Mouse (Mus musculus): ENCODE data around the gene Stpg4. TPM values are rescaled to one million over a fixed set of nuclear protein-coding genes. Genes with fewer than 3 reads are reported as not detected.

The Stpg4 gene
- total RNA-seq, 2 experiments from 2014 or later, result not detected

DNA sequence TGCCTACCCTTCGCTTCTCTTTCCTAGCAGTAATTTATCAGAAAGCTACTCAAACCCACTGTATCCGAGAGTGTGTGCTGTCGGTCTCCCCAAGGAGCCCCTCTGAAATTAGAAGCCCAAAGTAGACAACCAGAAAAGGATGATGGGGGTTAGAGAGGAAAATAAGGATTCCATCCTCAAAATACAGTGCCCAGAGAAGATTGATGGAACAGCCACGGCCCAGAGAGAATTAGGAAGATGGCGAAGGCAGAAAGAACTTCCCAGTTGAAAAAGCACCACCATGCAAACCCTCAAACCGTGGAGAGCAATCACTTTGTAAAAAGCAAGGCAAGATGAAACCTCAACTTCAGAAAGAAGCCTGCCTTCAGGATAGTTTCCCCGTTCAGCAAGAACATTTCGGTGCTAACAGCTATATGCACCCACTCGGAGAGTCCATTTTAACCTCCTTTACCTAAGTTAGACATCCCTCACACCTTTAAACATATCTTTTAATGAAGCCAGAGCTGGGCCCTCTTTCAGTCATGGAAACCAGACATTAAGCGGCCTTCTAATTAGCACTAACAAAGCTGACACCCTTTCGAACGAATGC lies 20.2 kb upstream of the Stpg4 start:
- no peak for DNase-seq (ENCODE audit: low spot score)

GRCm38 (mm10) chr17:87446767-87447611 lies 19.4 kb upstream of the Stpg4 start, which contains the start of gene Calm2:
Gene Calm2, minus strand, starts transcription at chr17:87446935.
- intact Hi-C loops (cut with DNase I), result loop anchor here (2.0 to 5.0 kb wide), 4 partner anchors 55 to 132 kb away; no protein-coding TSS in a partner anchor
- DNase-seq (ENCODE audit: low spot score), result peak; percentile 96

More for the DNA sequence above, 20.2 kb upstream of the Stpg4 start:
- intact Hi-C loops (cut with DNase I), result loop anchor here (2.0 to 5.0 kb wide), 4 partner anchors 55 to 133 kb away; no protein-coding TSS in a partner anchor

GRCm38 (mm10) chr17:87445917-87446766 lies 18.6 kb upstream of the Stpg4 start:
- intact Hi-C loops (cut with DNase I), result loop anchor here (2.0 to 5.0 kb wide), 4 partner anchors 54 to 131 kb away; no protein-coding TSS in a partner anchor
- peak; percentile 42 for DNase-seq (ENCODE audit: low spot score)

- no peak for DNase-seq (ENCODE audit: low spot score)
- intact Hi-C loops (cut with DNase I), result loop anchor here (5.0 kb wide), 2 partner anchors 53 to 127 kb away; no protein-coding TSS in a partner anchor
Observed at GRCm38 (mm10) chr17:87445337-87445916, 17.9 kb upstream of the Stpg4 start.

GRCm38 (mm10) chr17:87444763-87445162 lies 17.2 kb upstream of the Stpg4 start:
- no peak for DNase-seq (ENCODE audit: low spot score)
- intact Hi-C loops (cut with DNase I), result loop anchor here (5.0 kb wide), 2 partner anchors 52 to 128 kb away; no protein-coding TSS in a partner anchor

DNA sequence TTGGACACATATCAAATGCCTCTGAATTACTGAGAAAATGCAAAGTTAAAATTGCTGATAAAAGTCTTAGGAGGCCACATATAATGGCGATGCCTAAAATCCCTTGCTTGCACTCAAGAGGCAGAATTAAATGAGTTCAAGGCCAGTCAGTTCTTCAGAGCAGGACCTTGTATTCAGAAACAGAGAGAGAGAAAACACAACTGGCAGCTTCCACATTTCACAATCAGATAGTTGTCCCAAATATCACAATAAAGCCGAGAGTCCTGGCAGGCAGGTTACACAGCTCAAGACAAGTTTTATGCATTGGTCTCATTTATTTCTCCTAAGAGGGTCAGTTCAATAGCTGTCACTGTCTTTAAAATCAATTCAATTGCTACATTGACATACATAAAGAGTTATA lies 14.0 kb upstream of the Stpg4 start:
- no peak for DNase-seq (ENCODE audit: low spot score)
- intact Hi-C loops (cut with DNase I), result no loop called here

- DNase-seq (ENCODE audit: low spot score), result no peak
- intact Hi-C loops (cut with DNase I), result no loop called here
Observed at GRCm38 (mm10) chr17:87439441-87439840, 11.9 kb upstream of the Stpg4 start.

GRCm38 (mm10) chr17:87433929-87434328 lies 6.4 kb upstream of the Stpg4 start:
- no peak for DNase-seq (ENCODE audit: low spot score)
- intact Hi-C loops (cut with DNase I), result no loop called here

DNA sequence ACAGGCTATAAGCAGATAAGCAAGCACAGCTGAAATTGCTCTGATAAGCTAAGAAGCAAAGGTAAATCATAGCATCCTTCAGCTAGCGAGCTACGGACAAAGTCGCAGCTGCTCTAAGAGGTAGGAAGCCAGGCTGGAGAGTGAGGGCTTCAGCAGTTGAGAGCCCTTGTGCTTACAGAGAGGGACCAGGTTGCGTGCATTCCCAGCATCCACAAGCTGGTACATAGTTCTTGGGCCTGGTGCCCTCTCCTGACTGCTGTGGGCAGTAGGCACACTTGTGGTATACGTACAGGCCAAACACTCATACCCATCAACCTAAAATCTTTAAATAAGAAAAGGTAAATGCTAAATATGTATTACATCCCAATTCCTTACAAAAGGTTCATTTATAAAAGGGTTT lies 5.2 kb upstream of the Stpg4 start:
- DNase-seq (ENCODE audit: low spot score), result no peak
- intact Hi-C loops (cut with DNase I), result no loop called here

DNA sequence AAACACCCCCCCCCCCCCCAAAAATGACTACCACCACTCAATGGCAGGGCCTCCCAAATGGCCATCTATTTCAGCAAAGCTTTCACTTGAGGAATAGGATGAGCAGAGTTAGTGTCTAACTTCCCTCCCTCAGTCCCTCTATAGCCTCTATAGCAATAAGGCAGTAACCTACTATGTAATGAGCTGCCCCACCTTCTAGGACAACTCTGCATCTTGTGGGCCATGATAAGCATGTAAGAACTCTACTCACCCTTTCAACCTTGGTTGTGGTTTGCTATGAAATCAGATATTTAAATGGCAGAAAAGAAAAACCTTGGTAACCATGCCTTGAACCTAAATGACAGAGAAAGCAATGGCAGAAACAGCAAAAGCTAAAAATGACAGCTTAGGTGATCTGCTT lies 4.8 kb upstream of the Stpg4 start:
- intact Hi-C loops (cut with DNase I), result no loop called here
- no peak for DNase-seq (ENCODE audit: low spot score)

DNA sequence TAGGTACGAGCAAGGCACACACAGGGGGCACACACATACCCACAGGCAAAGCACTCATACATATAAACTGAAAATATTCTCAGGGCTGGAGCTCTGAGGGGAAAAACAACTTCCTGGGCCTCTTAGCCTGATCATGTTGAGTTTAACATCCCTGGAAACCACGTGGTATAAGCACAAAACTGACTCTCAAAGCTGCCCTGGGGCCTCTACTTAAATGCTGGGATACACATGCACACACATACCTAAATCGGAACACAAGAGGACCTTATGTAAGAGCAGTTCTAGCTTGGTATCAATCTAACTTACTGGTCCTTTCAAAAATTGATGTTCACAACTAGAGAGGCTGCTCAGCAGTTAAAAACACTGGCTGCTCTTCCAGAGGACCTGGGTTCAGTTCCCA lies 1.9 kb upstream of the Stpg4 start:
- intact Hi-C loops (cut with DNase I), result no loop called here

GRCm38 (mm10) chr17:87418082-87418481 lies 9.5 kb downstream of the Stpg4 start:
- intact Hi-C loops (cut with DNase I), result no loop called here
- no peak for DNase-seq (ENCODE audit: low spot score)

More for the DNA sequence above, 1.9 kb upstream of the Stpg4 start:
- DNase-seq (ENCODE audit: low spot score), result no peak

DNA sequence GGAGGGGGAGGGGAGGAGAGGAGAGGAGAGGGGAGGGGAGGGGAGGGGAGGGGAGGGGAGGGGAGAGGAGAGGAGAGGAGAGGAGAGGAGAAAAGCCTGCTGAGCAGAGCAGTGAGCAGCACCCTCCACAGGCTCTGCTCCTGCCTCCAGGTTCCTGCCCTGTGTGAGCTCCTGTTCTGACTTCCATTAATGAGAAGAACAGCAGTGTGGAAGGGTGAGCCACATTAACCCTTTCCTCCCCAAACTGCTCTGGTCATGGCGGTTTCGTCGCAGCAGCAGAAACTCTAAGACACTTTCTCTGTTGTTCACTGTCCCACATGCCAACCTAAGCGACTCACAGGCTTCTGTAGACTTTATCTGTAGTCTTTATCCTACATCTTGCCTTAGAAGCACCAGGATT lies 20.9 kb downstream of the Stpg4 start:
- intact Hi-C loops (cut with DNase I), result no loop called here
- DNase-seq (ENCODE audit: low spot score), result no peak

DNA sequence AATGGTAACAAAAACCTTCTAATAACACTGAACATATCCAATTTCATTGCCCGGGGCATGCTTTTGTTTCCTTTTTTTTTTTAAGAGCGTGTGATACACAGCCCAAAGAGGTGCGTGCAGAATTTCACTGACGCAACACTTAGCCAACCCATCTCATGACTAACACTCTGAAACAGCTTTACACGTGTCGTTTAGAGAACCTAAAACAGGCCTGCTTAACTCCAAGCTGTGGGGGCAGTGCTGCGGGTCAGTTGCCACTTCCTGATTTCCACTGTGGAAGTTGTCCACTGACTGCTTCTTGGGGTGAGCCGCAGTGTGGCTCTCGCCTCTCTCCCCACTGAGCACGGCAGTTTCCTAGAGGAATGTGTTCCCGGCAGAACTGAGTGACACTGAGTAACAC lies 22.0 kb downstream of the Stpg4 start:
- intact Hi-C loops (cut with DNase I), result no loop called here
- no peak for DNase-seq (ENCODE audit: low spot score)

- intact Hi-C loops (cut with DNase I), result no loop called here
- no peak for DNase-seq (ENCODE audit: low spot score)
Observed at GRCm38 (mm10) chr17:87403462-87403861, 24.1 kb downstream of the Stpg4 start.

DNA sequence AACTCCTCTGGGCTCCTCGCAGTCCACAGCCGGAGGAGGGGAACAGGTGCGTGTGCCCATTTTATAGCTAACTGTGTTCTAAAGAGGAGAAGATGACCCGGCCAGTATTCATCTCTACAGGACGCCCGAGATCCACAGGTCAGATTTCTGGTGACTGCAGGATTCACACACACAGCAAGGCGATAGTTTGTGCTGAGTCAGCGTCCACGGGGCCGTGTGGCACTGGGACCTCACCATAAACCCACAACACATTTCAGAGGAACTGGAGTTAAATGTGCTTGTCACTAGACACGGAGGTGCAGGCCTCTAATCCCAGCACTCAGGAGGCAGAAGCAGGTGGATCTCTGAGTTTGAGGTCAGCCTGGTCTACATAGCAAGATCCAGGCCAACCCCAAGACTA lies 25.1 kb downstream of the Stpg4 start:
- DNase-seq (ENCODE audit: low spot score), result no peak
- intact Hi-C loops (cut with DNase I), result no loop called here

DNA sequence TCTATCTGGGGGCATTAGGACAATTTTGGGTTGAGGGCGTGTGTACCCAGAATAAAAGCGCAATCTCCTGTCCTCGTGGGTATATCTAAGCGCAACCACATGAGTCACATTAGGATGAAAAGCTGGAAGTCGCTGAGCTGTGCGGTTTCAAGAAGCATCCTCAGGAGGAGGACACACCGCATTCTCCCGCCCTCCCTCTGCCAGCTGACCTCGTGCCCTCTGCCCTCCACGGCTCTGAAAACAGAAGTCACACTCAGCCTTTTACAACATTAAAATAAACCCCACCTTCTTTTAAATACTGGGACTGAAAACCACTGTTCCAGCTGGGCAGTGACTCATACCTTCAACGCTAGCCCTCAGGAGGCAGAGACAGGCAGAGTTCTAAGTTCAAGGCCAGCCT lies 30.5 kb downstream of the Stpg4 start:
- no peak for DNase-seq (ENCODE audit: low spot score)
- intact Hi-C loops (cut with DNase I), result no loop called here

DNA sequence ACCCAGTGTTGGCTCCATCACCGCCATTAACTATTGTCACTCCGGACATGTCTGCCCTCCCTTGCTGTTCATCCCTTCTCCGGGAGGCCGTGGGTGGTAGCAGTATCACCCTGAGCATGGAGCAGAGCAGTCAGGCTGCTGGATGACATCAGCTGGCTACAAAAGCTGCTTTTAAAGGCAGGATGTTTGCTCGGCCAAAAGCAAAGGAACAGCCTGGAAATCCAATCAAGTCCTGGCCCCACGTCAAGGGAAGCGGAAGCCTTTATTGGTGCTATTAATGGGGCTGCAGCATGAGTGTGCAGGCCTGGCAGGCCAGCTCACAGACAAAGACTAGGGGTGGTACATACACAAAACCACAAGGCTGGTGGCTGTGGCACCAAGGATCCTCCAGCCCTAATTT lies 36.3 kb downstream of the Stpg4 start:
- intact Hi-C loops (cut with DNase I), result loop anchor here (5.0 kb wide), 1 partner anchor 56 kb away; the partner anchor contains the start of gene Calm2
- peak; percentile 71 for DNase-seq (ENCODE audit: low spot score)

DNA sequence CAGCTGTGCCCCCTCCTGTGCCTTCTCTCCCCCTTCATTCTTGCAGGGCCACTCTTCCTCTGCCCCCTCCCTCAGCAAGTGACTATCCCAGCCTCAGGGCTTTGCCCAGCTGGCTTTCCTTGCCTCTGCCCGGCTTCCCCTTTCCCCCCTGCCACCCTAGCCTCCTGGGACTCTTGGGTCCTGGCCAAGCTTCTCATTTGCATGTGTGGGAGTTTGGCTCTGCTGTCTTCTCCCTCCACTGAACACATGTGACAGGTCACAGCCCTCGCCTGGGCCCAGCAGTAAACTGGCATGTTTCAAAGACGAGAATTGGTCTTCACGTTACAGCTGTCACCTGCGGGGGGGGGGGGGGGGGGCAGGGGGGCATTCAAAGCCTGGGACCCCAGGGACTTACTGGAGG lies 40.5 kb downstream of the Stpg4 start:
- intact Hi-C loops (cut with DNase I), result no loop called here
- DNase-seq (ENCODE audit: low spot score), result no peak

DNA sequence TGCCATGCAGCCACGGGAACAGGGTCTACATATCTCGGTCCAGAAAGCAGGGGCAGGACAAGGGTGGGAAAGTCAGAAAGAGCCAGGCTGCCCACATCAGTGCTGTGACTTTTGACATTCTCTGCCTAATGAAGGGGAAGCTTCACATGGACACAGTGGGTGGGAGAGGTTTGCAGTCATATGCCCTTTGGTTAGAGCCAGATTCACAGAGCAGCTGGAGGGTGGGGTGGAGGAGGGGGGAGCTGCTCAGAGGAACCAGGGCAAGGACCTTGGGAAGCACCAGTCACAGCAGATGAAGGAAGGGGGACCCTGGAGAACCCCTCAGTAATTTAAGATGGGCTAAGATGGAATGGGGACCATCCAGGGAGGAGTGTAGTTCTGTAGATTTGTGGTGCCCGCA lies 41.7 kb downstream of the Stpg4 start:
- intact Hi-C loops (cut with DNase I), result no loop called here
- DNase-seq (ENCODE audit: low spot score), result no peak

All from heart, postnatal 25 days (tissue).